Mouse (Mus musculus): ENCODE data around the gene Btbd35f17.
"Not testable (repeated sequence)": the region's sequence is repeated elsewhere in the genome, so short reads cannot be mapped to it uniquely, and the experiment has no call there.

The Btbd35f17 gene

GRCm38 (mm10) chrX:4370336-4370735, at the start of gene Btbd35f17:
Btbd35f17 (plus strand) TSS chrX:4370636.
- not testable (repeated sequence) for DNase-seq (ENCODE audit: low spot score)
